Mouse (Mus musculus): ENCODE measurements around the gene BC028528.
"Not testable (repeated sequence)": the region's sequence is repeated elsewhere in the genome, so short reads cannot be mapped to it uniquely, and the experiment has no call there.

BC028528 gene

GRCm38 (mm10) chr3:95871392-95871867 lies 20.4 kb downstream of the BC028528 start, which contains the start of gene Mrps21:
Gene Mrps21, minus strand, starts transcription at chr3:95871519.
- peak; percentile 92 for DNase-seq

GRCm38 (mm10) chr3:95870976-95871375 lies 20.8 kb downstream of the BC028528 start:
- no peak for DNase-seq

- DNase-seq, result no peak
These were observed 24.4 kb downstream of the BC028528 start for GRCm38 (mm10) chr3:95867408-95867807.

GRCm38 (mm10) chr3:95866071-95866470 lies 25.7 kb downstream of the BC028528 start:
- no peak for DNase-seq

- no peak for DNase-seq
These were observed 26.2 kb downstream of the BC028528 start for GRCm38 (mm10) chr3:95865571-95865970.

GRCm38 (mm10) chr3:95865050-95865449 lies 26.8 kb downstream of the BC028528 start:
- DNase-seq, result no peak

GRCm38 (mm10) chr3:95863578-95863977 lies 28.2 kb downstream of the BC028528 start:
- DNase-seq, result no peak

GRCm38 (mm10) chr3:95861796-95862195 lies 30.0 kb downstream of the BC028528 start:
- peak; percentile 91 for DNase-seq

- DNase-seq, result no peak
These were observed 30.6 kb downstream of the BC028528 start for GRCm38 (mm10) chr3:95861216-95861615.

- DNase-seq, result no peak
These were observed 31.5 kb downstream of the BC028528 start for GRCm38 (mm10) chr3:95860323-95860722.

- DNase-seq, result not testable (repeated sequence)
These were observed 33.5 kb downstream of the BC028528 start for GRCm38 (mm10) chr3:95858278-95858677.

- not testable (repeated sequence) for DNase-seq
These were observed 34.8 kb downstream of the BC028528 start for GRCm38 (mm10) chr3:95857050-95857449.

- no peak for DNase-seq
These were observed 35.7 kb downstream of the BC028528 start for GRCm38 (mm10) chr3:95856115-95856514.

GRCm38 (mm10) chr3:95855502-95856089 lies 36.2 kb downstream of the BC028528 start, which contains the start of gene Prpf3:
Gene Prpf3, minus strand, starts transcription at chr3:95855885.
- DNase-seq, result peak; percentile 95

GRCm38 (mm10) chr3:95851317-95851716 lies 40.5 kb downstream of the BC028528 start:
- no peak for DNase-seq

GRCm38 (mm10) chr3:95850611-95851010 lies 41.2 kb downstream of the BC028528 start:
- no peak for DNase-seq

GRCm38 (mm10) chr3:95842503-95843214 lies 49.1 kb downstream of the BC028528 start:
- no peak for DNase-seq

- no peak for DNase-seq
These were observed 52.6 kb downstream of the BC028528 start for GRCm38 (mm10) chr3:95839250-95839649.

All from retina, postnatal 1 day (tissue).